Mouse (Mus musculus) adrenal gland, adult 8-10 months (tissue): ENCODE data around the gene C8g. TPM values are rescaled to one million over a fixed set of nuclear protein-coding genes. Genes with fewer than 3 reads are reported as not detected.

Source experiments
- DNase-seq: peaks from one replicate; pipeline ENCODE4 v3.0.0; 2022
- total RNA-seq, 4 experiments: library from RNA; stranded (reverse); gene quantifications; 2 replicates each; pipeline ENCODE4 v1.2.4; 2022

C8g gene
- total RNA-seq: 1 to 10 TPM in 3 of 4 experiments, under 1 TPM in 1; 0.70 to 2.3 (median 1.6) TPM

- DNase-seq: no peak
These were observed at the start of gene C8g for GRCm38 (mm10) chr2:25501593-25502486. TSS of gene C8g (minus strand) at chr2:25501719.

- DNase-seq: no peak
These were observed 49.7 kb upstream of the C8g start for GRCm38 (mm10) chr2:25551186-25551585.

- no peak for DNase-seq
These were observed 47.8 kb upstream of the C8g start for GRCm38 (mm10) chr2:25549021-25549991.

GRCm38 (mm10) chr2:25546811-25547491 lies 45.4 kb upstream of the C8g start, which contains the start of gene Traf2:
TSS of gene Traf2 (minus strand) at chr2:25546940.
- DNase-seq: peak; percentile 99

GRCm38 (mm10) chr2:25545996-25546810 lies 44.7 kb upstream of the C8g start:
- DNase-seq: no peak

- no peak for DNase-seq
These were observed 40.3 kb upstream of the C8g start for GRCm38 (mm10) chr2:25541644-25542367.

- peak; percentile 64 for DNase-seq
These were observed 39.0 kb upstream of the C8g start for GRCm38 (mm10) chr2:25540541-25540948.

- DNase-seq: peak; percentile 82
These were observed 35.0 kb upstream of the C8g start for GRCm38 (mm10) chr2:25536531-25536930.

- DNase-seq: no peak
These were observed 33.3 kb upstream of the C8g start for GRCm38 (mm10) chr2:25534866-25535182.

- DNase-seq: peak; percentile 93
These were observed 32.8 kb upstream of the C8g start for GRCm38 (mm10) chr2:25534178-25534865.

- DNase-seq: no peak
These were observed 32.2 kb upstream of the C8g start for GRCm38 (mm10) chr2:25533707-25534106.

GRCm38 (mm10) chr2:25526510-25527302 lies 25.2 kb upstream of the C8g start:
- DNase-seq: no peak

- DNase-seq: no peak
These were observed 8.4 kb upstream of the C8g start for GRCm38 (mm10) chr2:25509912-25510311.

GRCm38 (mm10) chr2:25506964-25507363 lies 5.4 kb upstream of the C8g start:
- no peak for DNase-seq

- no peak for DNase-seq
These were observed 4.3 kb upstream of the C8g start for GRCm38 (mm10) chr2:25505860-25506259.

GRCm38 (mm10) chr2:25505000-25505399 lies 3.5 kb upstream of the C8g start:
- DNase-seq: no peak

- DNase-seq: no peak
These were observed 3.0 kb upstream of the C8g start for GRCm38 (mm10) chr2:25504538-25504937.

GRCm38 (mm10) chr2:25502726-25503125 lies 1.2 kb upstream of the C8g start:
- no peak for DNase-seq
